Mouse (Mus musculus): ENCODE measurements around the gene Cstf1. TPM values are rescaled to one million over a fixed set of nuclear protein-coding genes. Genes with fewer than 3 reads are reported as not detected.

Cstf1 gene
- polyA plus RNA-seq, 1 experiment from 2014 or later, result 45.6 TPM

DNA sequence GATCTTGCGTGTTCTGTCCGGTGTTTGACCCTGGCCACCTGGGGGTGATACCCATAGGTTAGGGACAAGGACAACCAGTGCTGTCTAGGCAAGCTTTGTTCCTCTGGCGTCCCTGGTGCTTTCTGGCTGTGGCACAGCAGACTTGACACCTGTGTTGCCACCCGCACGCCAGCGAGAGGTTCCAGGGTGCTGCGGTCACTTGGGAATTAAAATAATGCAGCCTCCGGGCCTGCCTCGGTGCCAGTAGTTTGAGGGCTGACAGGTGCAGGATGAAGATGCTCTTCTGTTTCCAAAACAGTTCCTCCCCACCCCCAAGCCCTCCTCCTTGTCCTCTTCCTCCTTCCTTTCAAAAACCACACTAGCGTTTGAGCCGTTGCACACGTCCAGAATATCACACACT, 11.4 kb downstream of the Cstf1 start:
- no peak overlapping the region for H3K9ac ChIP-seq (ENCODE audit: low read length)
- H3K27ac ChIP-seq (ENCODE audit: low read depth), result no peak overlapping the region
- H3K9me3 ChIP-seq (ENCODE audit: control insufficient read depth, low read length), result no peaks in the 10 kb centered on the region
- ATAC-seq (replicated peaks; ENCODE audit: low FRiP score, low TSS enrichment, low read depth) (no peak), DNase-seq (ENCODE audit: low spot score) (no peak)
- H3K4me1 ChIP-seq (replicated peaks; ENCODE audit: control insufficient read depth, insufficient read depth, low read length), result no peaks in the 10 kb centered on the region
- H3K27me3 ChIP-seq (replicated peaks; ENCODE audit: control insufficient read depth, insufficient read depth, low read length), result no peaks in the 10 kb centered on the region
- 90% methylated on average over 12 of the region's 12 CpGs for WGBS
- H3K36me3 ChIP-seq (ENCODE audit: control insufficient read depth, insufficient read depth, low read length), result peaks cover 63% of the 10 kb centered on the region
- no peak overlapping the region for H3K4me3 ChIP-seq (ENCODE audit: low read depth, low read length)
- H3K4me2 ChIP-seq (ENCODE audit: low read length), result no peak overlapping the region

DNA sequence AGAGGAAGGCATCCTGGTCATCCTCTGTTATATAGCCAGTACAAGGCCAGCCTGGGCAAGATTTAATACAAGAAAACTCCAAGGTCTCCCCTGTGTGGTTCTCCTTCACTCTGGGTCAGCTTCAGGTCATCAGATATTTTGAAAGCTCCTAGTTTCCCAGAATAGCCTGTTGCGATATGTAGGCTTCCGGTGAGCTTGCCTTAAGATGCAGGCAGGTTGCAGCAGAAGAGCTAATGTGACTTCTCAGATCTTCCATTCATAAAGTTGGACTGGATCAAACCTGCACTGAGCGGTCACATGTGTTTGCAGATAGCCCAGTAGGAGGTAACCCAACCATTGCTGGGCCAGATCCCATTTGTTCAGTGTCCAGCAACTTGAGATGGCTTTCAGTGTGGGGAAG, 14.2 kb downstream of the Cstf1 start:
- no peaks in the 10 kb centered on the region for H3K4me1 ChIP-seq (replicated peaks; ENCODE audit: control insufficient read depth, insufficient read depth, low read length)
- H3K4me2 ChIP-seq (ENCODE audit: low read length), result no peak overlapping the region
- H3K9me3 ChIP-seq (ENCODE audit: control insufficient read depth, low read length), result no peaks in the 10 kb centered on the region
- H3K36me3 ChIP-seq (ENCODE audit: control insufficient read depth, insufficient read depth, low read length), result peaks cover 35% of the 10 kb centered on the region
- no peak overlapping the region for H3K4me3 ChIP-seq (ENCODE audit: low read depth, low read length)
- no peak for ATAC-seq (replicated peaks; ENCODE audit: low FRiP score, low TSS enrichment, low read depth)
- H3K27me3 ChIP-seq (replicated peaks; ENCODE audit: control insufficient read depth, insufficient read depth, low read length), result no peaks in the 10 kb centered on the region
- 86% methylated on average over 3 of the region's 3 CpGs for WGBS
- no peak overlapping the region for H3K9ac ChIP-seq (ENCODE audit: low read length)
- no peak for DNase-seq (ENCODE audit: low spot score)
- H3K27ac ChIP-seq (ENCODE audit: low read depth), result no peak overlapping the region

DNA sequence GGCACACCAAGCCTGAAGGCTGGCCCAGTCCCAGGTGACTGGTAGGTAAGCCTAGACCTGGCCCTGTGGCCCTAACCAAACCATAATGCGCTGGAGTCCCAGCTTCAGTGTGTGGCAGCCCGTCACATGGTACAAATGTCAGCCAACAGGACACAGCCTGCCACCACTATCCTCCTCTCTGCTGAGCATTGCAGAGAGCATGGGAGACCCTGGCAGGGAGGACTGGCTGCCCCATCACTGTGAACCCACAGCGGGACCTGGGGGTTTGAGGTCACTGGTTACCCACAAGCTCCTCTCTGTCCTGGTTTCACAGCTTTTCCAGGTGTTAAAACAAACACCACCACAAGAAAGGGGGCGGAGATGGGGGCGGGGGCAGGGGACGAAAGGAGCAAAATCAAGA, 19.9 kb downstream of the Cstf1 start:
- no peak overlapping the region for H3K27ac ChIP-seq (ENCODE audit: low read depth)
- WGBS, result 20% methylated on average over 6 of the region's 6 CpGs
- DNase-seq (ENCODE audit: low spot score) (no peak), ATAC-seq (replicated peaks; ENCODE audit: low FRiP score, low TSS enrichment, low read depth) (no peak)
- no peaks in the 10 kb centered on the region for H3K27me3 ChIP-seq (replicated peaks; ENCODE audit: control insufficient read depth, insufficient read depth, low read length)
- H3K4me3 ChIP-seq (ENCODE audit: low read depth, low read length), result no peak overlapping the region
- H3K36me3 ChIP-seq (ENCODE audit: control insufficient read depth, insufficient read depth, low read length), result no peaks in the 10 kb centered on the region
- H3K4me2 ChIP-seq (ENCODE audit: low read length), result no peak overlapping the region
- H3K4me1 ChIP-seq (replicated peaks; ENCODE audit: control insufficient read depth, insufficient read depth, low read length), result no peaks in the 10 kb centered on the region
- H3K9ac ChIP-seq (ENCODE audit: low read length), result no peak overlapping the region
- H3K9me3 ChIP-seq (ENCODE audit: control insufficient read depth, low read length), result no peaks in the 10 kb centered on the region

DNA sequence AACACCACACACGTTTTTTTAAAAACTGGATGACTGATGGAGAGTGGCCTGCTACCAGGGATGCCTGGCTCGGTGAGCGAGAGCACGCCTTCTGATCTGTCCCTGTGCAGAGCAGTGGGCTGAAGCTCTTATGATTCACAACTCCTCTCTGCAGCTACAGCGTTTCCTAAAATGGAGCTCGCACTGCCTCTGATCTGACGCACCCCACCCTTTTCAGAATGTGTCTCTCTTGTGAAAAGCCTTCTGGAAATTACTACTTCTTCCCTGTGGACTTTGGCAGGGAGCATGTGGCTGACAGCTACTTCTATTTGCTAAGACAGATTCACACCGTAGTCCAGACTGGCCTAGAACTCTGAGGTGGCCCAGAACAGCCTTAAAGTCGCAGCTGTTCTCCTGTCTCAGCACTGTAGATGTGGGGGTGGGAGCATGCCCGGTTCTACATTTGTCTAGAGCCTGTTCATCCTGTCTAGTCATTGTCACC, 21.6 kb downstream of the Cstf1 start:
- no peak overlapping the region for H3K9ac ChIP-seq (ENCODE audit: low read length)
- H3K4me2 ChIP-seq (ENCODE audit: low read length), result no peak overlapping the region
- no peak overlapping the region for H3K4me3 ChIP-seq (ENCODE audit: low read depth, low read length)
- no peaks in the 10 kb centered on the region for H3K27me3 ChIP-seq (replicated peaks; ENCODE audit: control insufficient read depth, insufficient read depth, low read length)
- no peaks in the 10 kb centered on the region for H3K4me1 ChIP-seq (replicated peaks; ENCODE audit: control insufficient read depth, insufficient read depth, low read length)
- H3K36me3 ChIP-seq (ENCODE audit: control insufficient read depth, insufficient read depth, low read length), result no peaks in the 10 kb centered on the region
- ATAC-seq (replicated peaks; ENCODE audit: low FRiP score, low TSS enrichment, low read depth), result no peak
- no peak for DNase-seq (ENCODE audit: low spot score)
- H3K9me3 ChIP-seq (ENCODE audit: control insufficient read depth, low read length), result no peaks in the 10 kb centered on the region
- 54% methylated on average over 10 of the region's 10 CpGs for WGBS
- H3K27ac ChIP-seq (ENCODE audit: low read depth), result no peak overlapping the region

DNA sequence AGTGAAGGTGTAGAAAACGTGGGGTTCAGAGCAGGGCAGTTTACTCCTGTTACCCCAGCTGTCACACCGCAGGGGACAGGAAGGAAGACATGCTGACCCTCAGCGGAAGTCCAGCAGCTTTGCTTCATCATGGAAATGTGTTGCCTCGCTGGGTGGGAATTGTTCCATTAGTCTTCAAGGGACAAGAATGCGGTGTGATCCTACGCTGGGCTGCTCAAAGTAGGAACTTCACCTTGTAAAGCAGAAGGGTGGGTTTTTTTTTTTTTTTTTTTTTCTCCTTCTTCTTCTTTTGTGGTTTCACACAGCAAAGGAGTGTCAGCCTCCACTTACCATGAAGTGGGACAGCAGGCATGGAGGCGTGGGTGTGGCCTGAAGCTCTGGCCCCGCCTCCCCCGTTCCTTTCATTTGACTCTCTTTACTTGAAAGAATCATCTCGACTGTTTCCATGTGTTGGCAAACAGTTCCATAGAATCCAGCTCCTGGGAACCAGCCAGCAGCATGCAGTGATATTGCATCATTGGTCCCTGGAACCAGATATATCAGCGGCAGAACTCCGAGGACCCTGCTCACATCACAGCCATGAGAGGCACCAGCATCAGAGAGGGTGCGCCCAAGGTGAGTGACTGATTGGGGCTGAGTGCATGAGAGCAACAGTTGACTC, 23.0 kb downstream of the Cstf1 start, which contains the start of gene Cass4:
Cass4 (plus strand) TSS at position 404 of the 661 bp plus-strand sequence.
- Histone ChIP-seq H3K36me3 (ENCODE audit: control insufficient read depth, insufficient read depth, low read length) (no peaks in the 10 kb centered on the region), H3K9ac (ENCODE audit: low read length) (no peak within 1 kb of the TSS), H3K4me1 (replicated peaks; ENCODE audit: control insufficient read depth, insufficient read depth, low read length) (no peaks in the 10 kb centered on the region), H3K27me3 (replicated peaks; ENCODE audit: control insufficient read depth, insufficient read depth, low read length) (no peaks in the 10 kb centered on the region), H3K9me3 (ENCODE audit: control insufficient read depth, low read length) (no peaks in the 10 kb centered on the region), H3K4me2 (ENCODE audit: low read length) (no peak within 1 kb of the TSS), H3K27ac (ENCODE audit: low read depth) (no peak within 1 kb of the TSS), H3K4me3 (ENCODE audit: low read depth, low read length) (no peak within 1 kb of the TSS)
- DNase-seq (ENCODE audit: low spot score) (no peak), ATAC-seq (replicated peaks; ENCODE audit: low FRiP score, low TSS enrichment, low read depth) (no peak)
- 22% methylated on average over 13 of the region's 13 CpGs for WGBS

DNA sequence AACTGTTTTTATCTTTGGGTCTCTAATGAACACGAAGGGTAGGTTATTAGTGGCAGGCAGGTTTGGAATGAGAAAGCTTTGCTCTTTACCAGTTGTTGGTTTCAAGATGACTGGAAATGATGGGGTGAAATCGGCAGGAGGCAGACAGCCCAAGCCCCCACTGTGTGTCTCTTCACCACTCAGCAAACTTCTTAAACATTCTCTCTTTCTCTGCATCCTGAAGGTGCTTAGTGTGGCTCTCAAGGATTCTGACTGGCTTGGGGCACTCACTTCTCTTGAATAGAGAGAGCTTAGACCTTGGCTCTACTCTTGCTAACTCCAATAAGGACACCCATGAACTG, 23.5 kb downstream of the Cstf1 start:
- DNase-seq (ENCODE audit: low spot score) (no peak), ATAC-seq (replicated peaks; ENCODE audit: low FRiP score, low TSS enrichment, low read depth) (no peak)
- H3K4me2 ChIP-seq (ENCODE audit: low read length), result no peak overlapping the region
- no peaks in the 10 kb centered on the region for H3K27me3 ChIP-seq (replicated peaks; ENCODE audit: control insufficient read depth, insufficient read depth, low read length)
- no peaks in the 10 kb centered on the region for H3K9me3 ChIP-seq (ENCODE audit: control insufficient read depth, low read length)
- no peak overlapping the region for H3K9ac ChIP-seq (ENCODE audit: low read length)
- WGBS, result 70% methylated on average over 2 of the region's 2 CpGs
- no peaks in the 10 kb centered on the region for H3K36me3 ChIP-seq (ENCODE audit: control insufficient read depth, insufficient read depth, low read length)
- no peaks in the 10 kb centered on the region for H3K4me1 ChIP-seq (replicated peaks; ENCODE audit: control insufficient read depth, insufficient read depth, low read length)
- no peak overlapping the region for H3K4me3 ChIP-seq (ENCODE audit: low read depth, low read length)
- H3K27ac ChIP-seq (ENCODE audit: low read depth), result no peak overlapping the region

DNA sequence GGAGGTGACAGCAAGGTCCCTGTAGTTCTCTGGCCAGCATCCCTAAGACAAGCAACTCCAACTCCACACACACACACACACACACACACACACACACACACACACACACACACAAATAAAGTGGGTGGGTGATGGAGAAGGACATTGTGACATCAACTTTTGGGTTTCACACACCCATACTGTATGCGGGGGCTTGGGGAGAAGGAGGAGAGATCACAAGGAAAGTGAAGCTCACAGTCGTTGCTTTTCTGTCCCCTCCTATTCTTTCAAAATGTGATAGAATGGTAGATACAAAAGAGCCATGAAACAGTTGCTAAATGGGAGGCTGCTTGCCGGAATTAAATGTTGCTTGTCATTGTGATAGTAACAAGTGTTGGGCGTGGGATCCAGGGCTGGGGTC, 24.2 kb downstream of the Cstf1 start:
- no peak for ATAC-seq (replicated peaks; ENCODE audit: low FRiP score, low TSS enrichment, low read depth)
- H3K4me1 ChIP-seq (replicated peaks; ENCODE audit: control insufficient read depth, insufficient read depth, low read length), result no peaks in the 10 kb centered on the region
- H3K27me3 ChIP-seq (replicated peaks; ENCODE audit: control insufficient read depth, insufficient read depth, low read length), result no peaks in the 10 kb centered on the region
- H3K27ac ChIP-seq (ENCODE audit: low read depth), result no peak overlapping the region
- no peaks in the 10 kb centered on the region for H3K9me3 ChIP-seq (ENCODE audit: control insufficient read depth, low read length)
- H3K9ac ChIP-seq (ENCODE audit: low read length), result no peak overlapping the region
- no peak overlapping the region for H3K4me3 ChIP-seq (ENCODE audit: low read depth, low read length)
- DNase-seq (ENCODE audit: low spot score), result no peak
- WGBS, result 52% methylated on average over 4 of the region's 4 CpGs
- H3K36me3 ChIP-seq (ENCODE audit: control insufficient read depth, insufficient read depth, low read length), result no peaks in the 10 kb centered on the region
- H3K4me2 ChIP-seq (ENCODE audit: low read length), result no peak overlapping the region

DNA sequence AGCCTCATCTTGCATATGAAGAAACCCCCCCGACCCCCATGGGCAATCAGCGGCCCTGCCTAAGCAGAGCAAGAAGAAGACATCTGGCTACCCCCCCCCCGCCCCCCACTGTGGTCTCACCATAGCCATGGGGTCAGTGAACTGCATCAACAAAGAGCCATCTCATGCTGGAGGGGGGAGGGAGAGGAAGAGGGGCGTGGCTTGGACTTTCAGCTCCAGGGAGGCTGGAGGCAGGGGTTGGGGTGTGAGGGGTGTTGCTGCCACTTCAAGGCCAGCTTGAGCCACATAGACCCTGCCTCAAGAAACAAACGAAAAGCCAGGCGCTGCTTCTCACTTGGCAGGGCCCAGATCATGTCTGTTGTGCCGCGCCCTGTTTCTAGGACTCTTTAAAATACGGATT, 25.5 kb downstream of the Cstf1 start:
- ATAC-seq (replicated peaks; ENCODE audit: low FRiP score, low TSS enrichment, low read depth) (no peak), DNase-seq (ENCODE audit: low spot score) (no peak)
- no peaks in the 10 kb centered on the region for H3K27me3 ChIP-seq (replicated peaks; ENCODE audit: control insufficient read depth, insufficient read depth, low read length)
- 44% methylated on average over 9 of the region's 9 CpGs for WGBS
- no peak overlapping the region for H3K4me2 ChIP-seq (ENCODE audit: low read length)
- no peak overlapping the region for H3K9ac ChIP-seq (ENCODE audit: low read length)
- no peaks in the 10 kb centered on the region for H3K36me3 ChIP-seq (ENCODE audit: control insufficient read depth, insufficient read depth, low read length)
- no peaks in the 10 kb centered on the region for H3K9me3 ChIP-seq (ENCODE audit: control insufficient read depth, low read length)
- H3K4me1 ChIP-seq (replicated peaks; ENCODE audit: control insufficient read depth, insufficient read depth, low read length), result no peaks in the 10 kb centered on the region
- H3K27ac ChIP-seq (ENCODE audit: low read depth), result no peak overlapping the region
- no peak overlapping the region for H3K4me3 ChIP-seq (ENCODE audit: low read depth, low read length)

DNA sequence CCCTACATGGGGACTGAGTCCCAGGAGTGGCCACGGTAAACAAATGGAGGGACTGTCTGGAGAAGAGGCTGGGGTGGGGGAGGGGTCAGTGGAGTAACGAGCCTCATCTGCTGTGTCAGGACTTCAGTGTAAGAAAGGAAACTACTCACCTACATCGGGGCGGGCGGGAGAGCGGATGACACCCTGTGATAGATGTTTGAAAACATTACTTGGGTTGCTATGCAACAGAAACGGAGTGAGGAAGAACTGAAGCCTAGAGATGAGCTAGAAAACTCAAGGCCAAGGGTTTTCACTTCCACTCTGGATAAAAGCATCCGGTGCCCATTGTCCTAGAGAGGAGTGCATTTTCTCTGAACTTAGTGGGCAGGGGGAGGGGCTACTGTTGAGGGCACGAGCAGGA, 29.4 kb downstream of the Cstf1 start:
- no peaks in the 10 kb centered on the region for H3K36me3 ChIP-seq (ENCODE audit: control insufficient read depth, insufficient read depth, low read length)
- H3K27me3 ChIP-seq (replicated peaks; ENCODE audit: control insufficient read depth, insufficient read depth, low read length), result no peaks in the 10 kb centered on the region
- H3K4me1 ChIP-seq (replicated peaks; ENCODE audit: control insufficient read depth, insufficient read depth, low read length), result no peaks in the 10 kb centered on the region
- no peak for DNase-seq (ENCODE audit: low spot score)
- 29% methylated on average over 9 of the region's 9 CpGs for WGBS
- H3K9me3 ChIP-seq (ENCODE audit: control insufficient read depth, low read length), result no peaks in the 10 kb centered on the region
- peak; percentile 19; the same call in 1 of the 2 replicates for ATAC-seq (replicated peaks; ENCODE audit: low FRiP score, low TSS enrichment, low read depth)
- H3K27ac ChIP-seq (ENCODE audit: low read depth), result no peak overlapping the region
- H3K4me2 ChIP-seq (ENCODE audit: low read length), result no peak overlapping the region
- H3K9ac ChIP-seq (ENCODE audit: low read length), result no peak overlapping the region
- no peak overlapping the region for H3K4me3 ChIP-seq (ENCODE audit: low read depth, low read length)
